Mouse (Mus musculus): ENCODE measurements around the gene Arhgdib.
"Not testable (repeated sequence)": the region's sequence is repeated elsewhere in the genome, so short reads cannot be mapped to it uniquely, and the experiment has no call there.

Arhgdib gene

DNA sequence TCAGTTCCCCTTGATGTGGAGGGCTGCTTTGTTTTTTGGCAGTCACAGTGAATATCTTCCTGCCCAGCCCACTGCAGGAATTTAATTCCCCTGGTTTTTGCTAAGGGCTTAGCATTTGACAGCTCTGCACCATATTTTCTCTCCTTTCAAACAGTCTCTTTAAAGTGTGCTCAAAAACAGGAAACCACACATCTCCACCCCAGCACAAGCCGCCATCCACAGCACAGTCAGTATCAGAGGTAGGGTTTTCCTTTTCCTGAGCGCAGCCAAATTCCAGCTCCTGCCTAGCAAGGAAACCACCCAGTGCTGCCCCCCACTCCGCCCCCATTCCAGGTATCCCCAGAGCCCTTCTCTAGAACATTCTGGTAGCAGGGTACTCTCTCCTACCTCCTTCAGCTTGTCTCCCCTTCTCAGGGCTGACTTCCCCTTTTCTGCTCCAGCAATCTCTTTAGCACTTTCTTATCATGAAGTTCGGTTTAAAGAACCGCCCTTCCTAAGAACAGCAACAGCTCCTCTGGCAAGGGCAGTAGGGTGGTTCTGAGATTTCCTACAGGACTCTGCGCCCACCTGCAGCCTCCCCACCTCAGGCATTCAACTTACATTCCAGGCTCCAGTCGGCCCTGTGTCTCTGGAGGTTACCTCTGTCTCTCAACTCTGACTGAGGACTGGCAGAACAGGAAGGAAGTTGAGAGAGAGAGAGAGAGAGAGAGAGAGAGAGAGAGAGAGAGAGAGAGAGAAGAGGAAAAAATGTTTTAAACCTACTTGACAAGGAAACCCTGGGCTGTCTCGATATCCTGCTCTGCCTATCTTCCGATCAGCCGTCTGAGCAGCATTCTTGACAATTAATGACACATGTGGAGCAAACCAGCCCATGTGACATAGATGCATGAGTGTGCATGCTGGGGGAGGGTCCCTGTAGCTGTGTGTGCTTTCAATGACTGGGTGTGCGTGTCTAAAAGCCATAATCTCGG is at the start of gene Arhgdib:
Gene Arhgdib (minus strand): TSS at position 849 of the 971 bp plus-strand sequence.
- no peak for DNase-seq (ENCODE audit: low spot score)

DNA sequence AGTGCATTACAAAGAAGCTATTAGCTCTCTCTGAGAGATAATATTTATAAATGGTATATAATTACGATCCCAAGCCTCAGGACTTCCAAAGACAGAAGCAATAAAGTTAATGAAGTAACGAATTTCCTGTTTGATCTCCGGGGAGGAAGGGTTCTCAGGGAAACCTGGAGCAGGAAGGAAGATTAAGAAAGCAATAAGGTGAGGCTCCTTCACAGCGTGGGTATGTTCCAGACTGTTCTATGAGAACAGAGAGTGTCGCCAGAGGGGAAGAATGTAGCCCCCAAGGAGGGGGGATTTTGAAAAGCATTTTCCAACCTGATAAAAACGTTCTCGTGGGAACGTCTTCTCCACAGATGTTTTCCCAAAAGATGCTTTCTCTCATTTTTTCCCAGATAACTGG is 48.9 kb upstream of the Arhgdib start:
- DNase-seq (ENCODE audit: low spot score): no peak

DNA sequence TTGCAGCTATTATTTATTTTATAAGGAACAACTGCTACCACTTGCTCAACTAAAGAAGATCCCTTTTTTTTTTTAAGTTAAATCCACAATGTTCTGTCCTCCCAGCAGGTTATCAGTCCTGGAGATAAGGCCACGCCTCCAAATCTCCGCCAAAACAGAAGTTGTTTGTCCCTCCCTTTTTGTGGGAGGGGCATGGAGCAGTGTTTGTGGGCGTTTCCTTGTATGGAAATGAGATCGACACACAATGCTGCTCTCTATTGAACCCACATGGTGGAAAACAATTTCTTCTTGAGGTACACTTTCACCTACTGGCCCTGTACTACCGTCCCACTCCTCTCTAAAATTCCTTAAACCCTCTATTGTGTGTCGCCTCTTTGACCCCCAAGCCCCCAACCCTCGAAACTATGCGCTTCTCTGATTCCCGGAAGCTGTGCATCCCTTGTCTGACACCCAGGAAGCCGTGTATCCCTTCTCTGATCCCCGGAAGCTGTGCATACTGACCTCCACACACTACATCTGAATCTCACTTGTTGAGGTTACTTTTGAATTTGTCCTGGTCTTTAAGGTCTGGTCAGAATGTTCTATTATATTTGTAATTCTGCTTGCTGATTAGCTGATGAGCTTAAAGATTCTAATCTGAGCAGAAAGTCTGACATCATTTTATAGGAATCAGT is 48.3 kb upstream of the Arhgdib start:
- DNase-seq (ENCODE audit: low spot score): peak; percentile 74

DNA sequence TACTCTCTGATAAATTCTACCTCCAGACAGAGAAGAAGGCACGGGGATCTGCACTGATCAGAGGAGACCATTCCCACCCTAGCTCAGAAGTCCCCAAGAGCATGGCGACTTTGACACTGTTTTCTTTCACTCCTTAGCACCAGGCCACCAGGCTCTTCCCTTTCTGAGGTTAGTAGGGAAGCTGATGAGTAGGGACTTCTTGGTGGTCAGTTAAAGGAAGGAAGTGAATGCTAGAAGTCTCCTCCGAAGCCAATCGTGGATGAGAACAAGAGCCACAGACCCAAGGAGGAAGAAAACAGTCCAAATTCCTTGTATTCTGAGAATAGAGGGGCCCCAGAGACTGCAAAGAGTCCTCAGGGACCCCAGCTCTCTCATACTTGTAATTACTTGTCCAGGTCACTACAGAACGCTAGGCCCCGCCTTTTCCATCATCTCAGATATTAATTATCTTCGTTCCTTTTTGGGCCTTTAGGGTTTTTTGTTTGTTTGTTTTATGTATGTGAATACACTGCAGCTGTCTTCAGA is 46.9 kb upstream of the Arhgdib start:
- DNase-seq (ENCODE audit: low spot score): no peak

DNA sequence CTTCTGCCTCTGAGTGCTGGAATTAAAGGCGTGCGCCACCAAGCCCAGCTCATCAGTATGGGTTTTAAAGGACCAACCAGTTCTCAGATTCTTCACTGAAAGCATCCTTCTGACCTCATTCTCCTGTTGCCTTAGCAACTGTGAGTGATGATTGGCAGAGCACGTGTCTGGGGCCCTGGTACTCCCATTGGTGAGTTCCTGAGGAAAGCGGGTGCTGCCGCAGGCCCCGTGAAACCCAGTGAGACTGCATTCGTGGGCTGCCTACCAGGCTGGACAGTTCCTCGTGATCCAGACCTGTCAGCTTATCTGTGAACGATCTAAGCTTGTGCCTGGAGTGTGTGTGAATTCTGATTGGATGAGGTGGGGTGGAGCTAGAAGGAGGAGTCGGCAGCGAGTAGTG is 45.0 kb upstream of the Arhgdib start:
- DNase-seq (ENCODE audit: low spot score): no peak

DNA sequence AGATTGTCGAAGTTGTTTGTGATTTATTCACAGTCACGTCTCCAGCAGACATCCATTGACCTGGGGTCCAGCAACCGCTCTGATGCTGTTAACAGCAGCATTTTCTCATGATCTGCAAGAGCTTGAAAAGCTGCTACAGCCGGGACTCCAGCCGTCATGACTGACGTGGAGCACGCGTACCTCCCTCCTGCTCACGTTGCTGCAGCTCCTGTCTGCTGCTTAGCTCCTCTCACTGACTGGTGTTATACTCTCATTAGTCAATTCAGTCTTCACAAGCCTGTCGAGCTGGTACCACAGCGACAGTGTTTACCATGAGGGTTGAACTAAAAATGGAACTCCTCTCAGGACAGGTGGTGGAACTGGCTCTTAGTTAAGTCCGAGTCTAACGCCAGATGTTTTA is 44.3 kb upstream of the Arhgdib start:
- no peak for DNase-seq (ENCODE audit: low spot score)

DNA sequence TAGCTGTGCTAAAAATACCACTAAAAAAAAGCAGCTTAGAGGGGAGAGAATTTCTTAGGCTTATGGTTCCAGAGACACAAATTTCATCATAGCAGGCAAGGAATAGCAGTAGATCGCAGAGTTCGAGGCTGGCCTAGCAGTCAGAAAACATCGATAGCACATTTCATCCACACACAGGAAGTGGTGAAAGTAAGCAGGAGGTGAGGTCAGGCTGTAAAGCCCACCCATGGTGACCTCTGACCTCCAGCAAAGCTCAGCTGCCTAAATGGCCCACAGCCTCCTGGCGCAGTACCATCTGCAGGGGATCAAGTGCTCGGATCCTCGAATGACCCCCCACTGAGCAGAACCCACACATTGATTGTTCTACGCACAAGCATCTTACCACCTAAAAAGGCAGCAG is 41.5 kb upstream of the Arhgdib start:
- no peak for DNase-seq (ENCODE audit: low spot score)

DNA sequence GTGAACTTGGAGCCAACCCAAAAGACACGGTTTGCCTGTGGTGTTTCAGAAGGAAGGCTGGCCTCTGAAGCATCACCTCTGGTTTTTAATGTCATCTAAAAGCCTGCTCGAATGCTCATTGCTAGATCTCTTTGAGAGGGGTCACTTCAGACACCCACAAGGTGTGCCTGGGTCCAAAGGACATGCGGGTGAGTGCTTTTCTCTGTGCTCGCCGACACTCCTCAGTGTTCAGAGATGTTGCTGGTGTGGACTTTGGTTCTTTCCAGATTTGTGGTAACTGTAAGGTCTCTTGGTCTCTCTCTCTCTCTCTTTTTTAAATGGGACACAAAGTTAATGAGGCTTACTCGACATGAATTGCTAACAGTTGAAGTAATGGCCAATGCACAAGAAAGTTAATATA is 40.9 kb upstream of the Arhgdib start:
- DNase-seq (ENCODE audit: low spot score): no peak

DNA sequence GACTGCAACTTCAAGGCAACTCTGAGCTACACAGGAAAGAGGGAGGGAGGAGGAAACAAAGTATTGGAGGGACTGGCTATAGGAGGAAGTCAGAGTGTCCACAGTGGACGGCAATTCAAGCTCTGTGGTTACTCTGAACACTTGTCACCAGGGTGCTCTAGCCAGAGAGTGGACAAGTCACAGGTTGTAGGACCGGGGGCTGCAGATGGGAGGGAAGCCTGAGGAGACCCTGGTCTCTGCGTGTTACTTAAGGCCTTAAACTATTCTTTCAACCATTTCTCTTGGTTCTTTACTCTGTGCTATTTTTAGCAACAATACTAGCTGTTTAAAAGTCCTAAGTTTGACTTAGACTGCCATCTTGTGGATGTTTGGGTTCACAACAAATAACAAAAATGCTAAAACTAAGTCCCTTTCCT is 38.6 kb upstream of the Arhgdib start:
- DNase-seq (ENCODE audit: low spot score): no peak

DNA sequence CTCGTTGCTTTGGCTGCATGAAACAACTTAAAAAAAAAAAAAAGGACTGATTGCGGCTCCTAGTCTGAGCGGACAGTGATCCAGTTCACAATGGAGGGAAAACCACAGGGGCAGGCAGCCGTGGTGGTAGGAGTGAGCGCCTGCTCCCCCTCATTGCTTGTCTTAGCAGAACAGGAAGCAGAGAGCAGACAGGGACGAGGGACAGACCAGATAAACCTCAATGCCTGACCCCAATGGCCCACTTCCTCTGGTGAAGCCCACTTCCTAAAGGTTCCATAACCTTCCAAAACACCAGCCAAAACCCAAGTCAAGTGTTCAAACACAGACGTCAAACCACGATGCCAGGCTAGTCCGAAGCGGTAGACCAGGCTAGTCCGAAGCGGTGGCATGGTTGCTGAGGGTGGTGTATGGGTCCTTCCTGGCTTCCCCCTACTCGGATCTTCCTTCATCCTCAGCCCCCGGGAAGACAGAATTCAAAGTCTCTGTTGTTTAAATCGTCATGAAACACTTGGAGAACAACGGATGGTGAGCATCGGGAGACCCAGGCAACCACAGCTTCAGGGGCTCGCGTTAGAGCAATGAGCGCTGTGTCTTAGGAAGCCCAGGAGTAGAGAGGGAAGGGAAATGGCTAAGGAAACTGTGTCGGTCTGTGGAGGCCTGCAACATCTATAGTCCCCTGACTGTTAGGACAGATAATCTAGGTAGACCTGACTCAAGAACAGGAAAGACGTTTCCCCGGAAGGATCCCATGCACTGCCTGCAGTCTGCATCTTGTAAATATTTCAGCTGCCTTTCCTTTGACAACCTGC is 37.8 kb upstream of the Arhgdib start:
- no peak for DNase-seq (ENCODE audit: low spot score)

DNA sequence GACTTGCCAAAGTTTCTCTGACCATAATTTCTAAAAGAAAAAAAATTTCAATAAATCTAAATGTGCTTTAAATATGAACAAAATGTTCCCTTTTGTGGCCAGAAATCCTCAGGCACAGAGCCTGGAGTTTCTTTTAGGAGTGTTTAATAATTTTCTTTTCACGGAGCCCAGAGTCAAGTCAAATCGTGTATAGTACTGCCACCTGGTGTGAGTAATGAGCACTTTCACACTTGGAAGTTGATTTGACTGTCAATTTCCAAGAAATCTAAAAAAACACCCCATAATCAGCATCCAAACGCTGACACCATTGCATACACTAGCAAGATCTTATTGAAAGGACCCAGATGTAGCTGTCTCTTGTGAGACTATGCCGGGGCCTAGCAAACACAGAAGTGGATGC is 27.2 kb upstream of the Arhgdib start:
- not testable (repeated sequence) for DNase-seq (ENCODE audit: low spot score)

DNA sequence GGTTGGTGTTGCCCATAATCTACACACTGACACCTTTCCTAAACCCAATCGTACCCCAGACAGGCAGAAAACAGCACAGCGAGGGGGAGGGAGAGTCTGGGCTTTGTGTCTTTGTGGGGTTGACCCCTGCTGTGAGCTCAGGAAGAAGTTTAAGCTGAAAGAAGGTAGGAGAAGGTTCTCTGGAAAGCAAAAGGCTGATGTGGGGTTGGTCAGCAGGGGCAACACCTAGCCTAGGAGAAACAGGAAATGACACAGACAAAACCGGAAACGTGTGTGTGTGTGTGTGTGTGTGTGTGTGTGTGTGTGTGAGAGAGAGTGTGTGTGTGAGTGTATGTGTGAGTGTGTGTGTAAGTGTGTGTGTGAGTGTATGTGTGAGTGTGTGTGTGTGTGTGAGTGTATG is 25.8 kb upstream of the Arhgdib start:
- DNase-seq (ENCODE audit: low spot score): no peak

DNA sequence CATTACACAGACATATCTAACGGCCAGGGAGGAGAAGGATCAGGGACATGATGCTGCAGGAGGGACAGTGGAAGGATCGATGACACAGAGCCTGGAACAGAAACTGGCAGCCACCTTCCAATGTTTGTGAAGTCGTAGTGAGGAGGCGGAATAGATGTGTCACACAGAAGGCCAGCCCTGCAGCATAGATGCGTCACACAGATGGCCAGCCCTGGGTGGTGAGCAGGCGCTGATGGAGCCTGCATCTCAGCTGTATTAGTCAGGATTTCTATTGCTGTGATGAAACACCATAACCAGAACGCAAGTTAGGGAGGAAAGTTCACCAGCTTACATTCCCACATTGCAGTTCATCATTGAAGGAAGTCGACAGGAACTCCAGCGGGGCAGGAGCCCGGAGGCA is 24.2 kb upstream of the Arhgdib start:
- no peak for DNase-seq (ENCODE audit: low spot score)

DNA sequence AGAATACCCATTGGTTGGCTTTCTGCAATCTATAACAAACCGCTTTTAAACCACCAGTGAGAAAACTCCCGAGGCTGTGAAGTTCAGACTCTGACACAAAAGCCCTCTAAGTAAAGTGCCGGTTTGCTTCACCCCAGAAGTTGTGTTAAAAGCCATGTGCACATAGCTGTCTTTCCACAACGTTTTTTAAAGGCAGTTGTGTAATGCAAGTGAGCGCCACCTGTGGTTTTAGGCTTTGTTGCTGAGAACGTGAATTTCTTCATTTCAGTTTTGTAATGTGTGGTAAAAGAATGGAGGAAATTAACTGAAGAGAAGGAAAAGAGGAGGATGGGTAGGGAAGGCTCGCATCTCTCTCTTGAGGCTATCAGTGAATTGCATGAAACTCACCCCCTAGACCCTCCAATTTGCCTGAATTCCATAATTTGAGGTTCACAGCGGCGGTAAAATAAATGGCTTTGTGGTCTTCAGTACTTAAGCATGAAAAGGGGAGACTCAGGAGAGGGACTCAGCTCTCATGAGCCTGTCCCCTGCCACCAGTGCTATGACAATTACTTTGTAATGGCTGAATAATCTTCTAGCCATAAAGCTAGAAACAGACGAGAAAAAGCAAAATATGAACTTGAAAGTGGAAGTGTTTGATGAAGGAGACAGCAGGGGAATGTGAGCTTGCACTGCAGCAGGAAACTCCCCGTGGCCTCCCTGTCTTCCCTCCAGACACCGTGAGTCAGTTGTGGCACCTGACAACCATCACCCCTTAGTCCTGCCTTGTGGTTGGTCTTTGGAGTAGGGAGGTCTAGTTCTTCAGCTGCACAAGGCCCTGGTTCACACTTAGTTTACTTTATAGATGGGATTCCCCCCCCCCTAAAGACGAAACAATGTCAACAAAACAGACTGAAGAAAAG is 23.2 kb upstream of the Arhgdib start:
- no peak for DNase-seq (ENCODE audit: low spot score)

DNA sequence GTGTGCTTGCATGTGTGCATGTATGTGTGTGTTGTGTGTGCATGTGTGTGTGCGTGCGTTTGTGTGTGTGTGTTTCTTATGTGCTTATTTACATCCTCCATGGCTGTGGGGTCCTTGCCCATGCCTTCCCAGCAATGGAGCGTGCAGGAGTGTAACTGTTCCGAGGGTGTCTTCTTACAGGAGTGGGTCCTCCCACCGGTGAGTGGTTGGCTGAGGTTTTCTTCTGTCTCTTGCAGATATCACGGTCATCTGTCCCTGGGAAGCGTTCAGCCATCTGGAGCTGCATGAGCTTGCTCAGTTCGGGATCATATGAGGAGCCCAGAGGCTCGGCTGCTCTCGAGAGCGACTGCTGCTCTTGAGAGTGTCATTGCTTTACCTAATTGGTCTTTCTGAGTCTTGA is 21.3 kb upstream of the Arhgdib start:
- DNase-seq (ENCODE audit: low spot score): no peak

DNA sequence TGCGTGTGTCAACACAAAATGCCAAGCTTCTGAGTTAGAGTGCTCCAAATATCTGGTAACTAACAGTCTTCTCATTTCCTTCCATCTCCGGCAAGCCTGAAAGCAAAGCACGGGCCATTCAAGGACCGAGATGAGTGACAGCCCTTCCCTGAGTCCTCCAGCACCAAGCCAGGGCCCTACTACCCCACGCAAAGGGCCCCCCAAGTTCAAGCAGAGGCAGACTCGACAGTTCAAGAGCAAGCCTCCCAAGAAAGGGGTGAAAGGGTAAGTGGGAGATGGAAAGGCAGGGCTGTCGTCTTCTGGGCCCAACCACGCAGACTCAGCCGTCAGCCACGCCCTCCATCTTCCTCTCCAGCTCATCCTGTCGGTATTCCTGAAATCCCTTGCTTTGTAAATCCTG is 17.4 kb upstream of the Arhgdib start:
- no peak for DNase-seq (ENCODE audit: low spot score)

DNA sequence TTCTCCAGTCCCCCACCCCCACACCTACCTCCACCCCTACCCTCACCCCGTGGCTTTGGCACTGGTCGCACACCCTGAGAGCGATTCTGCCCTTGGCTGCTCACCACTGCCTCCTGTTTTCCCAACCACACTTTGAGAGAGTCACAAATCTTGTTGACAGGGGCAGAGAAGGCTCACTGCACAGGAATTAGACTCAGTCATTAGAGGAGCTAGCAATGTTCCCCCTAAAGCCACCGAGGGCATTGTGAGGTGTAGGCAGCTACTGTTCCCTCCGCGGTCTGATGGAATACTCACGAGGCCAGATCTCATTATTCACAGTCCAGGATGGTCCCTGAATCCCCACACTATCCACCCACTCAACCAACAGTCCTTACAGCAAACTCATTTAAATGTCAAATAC is 15.4 kb upstream of the Arhgdib start:
- no peak for DNase-seq (ENCODE audit: low spot score)

DNA sequence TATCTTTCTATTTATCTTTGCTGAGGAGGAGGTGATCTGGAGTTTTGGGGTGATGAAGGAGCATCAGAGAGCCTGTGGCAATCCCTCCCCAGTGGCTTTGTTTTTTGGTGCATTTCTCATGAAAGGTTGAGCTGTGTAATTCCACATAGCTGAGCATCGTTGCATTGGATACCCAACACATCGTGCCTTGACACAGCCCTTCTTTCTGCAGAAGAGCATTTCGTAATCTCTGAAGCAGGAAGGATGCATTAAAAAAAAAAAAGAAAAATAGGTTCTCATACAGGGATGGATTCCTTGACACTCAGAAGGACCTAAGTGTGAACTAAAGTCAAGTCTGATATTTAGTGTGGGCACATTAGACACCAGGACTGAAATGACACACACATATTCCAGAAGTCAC is 13.5 kb upstream of the Arhgdib start:
- DNase-seq (ENCODE audit: low spot score): no peak

DNA sequence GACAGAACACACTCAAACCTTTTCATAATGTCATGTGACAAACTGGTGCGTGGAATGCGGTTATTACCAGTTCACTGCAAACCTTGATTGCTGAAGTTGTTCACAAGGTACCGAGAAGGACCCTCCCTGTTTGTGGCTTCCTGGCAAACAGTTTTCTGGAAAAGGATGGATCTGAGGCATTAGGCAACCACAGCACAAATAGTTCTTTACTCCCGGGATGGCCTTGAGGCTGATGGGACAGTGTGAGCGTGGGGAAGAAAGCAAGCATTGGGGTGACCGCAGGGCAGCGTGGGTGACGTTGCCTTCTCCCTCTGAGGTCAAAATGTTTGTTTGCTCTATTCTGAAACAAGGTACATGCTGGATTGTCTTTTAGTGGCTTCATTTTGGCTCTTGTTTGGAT is 13.0 kb upstream of the Arhgdib start:
- no peak for DNase-seq (ENCODE audit: low spot score)

DNA sequence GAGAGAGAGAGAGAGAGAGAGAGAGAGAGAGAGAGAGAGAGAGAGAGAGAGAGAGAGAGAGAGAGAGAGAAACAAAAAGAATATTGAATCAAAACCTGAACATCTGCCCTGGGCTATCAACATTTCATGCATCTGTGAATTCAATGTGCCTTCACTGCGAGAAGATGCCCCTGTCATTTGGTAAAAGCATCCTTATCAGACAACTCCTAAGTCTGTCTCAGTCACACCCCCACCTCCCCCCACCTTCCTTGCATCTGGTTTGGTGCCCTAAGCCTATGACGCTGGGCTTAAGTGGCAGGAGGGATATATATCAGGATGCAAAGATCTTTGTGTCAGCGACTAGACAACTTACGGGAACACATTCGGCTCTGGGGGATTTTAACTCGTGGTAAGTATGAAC is 12.5 kb upstream of the Arhgdib start:
- DNase-seq (ENCODE audit: low spot score): no peak

DNA sequence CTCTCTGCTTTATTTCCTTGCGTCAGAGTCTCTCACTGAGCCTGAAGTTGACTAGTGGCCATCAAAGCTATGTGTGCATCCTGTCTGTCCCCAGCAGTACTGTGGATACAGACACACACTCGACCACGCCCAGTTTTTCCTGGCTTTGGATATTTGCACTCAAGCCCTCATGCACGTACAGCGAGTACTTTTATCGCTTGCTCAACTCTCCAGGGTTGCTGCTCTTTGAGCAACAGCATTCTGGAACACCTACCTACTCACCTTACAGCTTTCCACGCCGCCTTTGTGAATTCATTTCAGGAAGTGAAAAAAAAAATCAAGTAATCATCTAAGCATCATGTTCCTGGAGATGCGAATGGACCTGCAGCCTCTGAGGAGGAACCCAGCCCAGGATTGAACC is 11.2 kb upstream of the Arhgdib start:
- no peak for DNase-seq (ENCODE audit: low spot score)
